Mouse (Mus musculus) brain, embryonic 14.5 days (tissue): ENCODE results near the gene Ppt2.

Source experiments
- CTCF ChIP-seq: fragments of 200-500 bp; IDR thresholded peaks from 2 replicates; pipeline ENCODE4 v1.5.1; 2012; ENCODE audit warnings: inconsistent platforms, mild to moderate bottlenecking, moderate library complexity, borderline replicate concordance; ENCODE audit not compliant: insufficient read depth, insufficient read length; ENCODE audit errors: extremely low read depth
- POLR2A ChIP-seq: fragments of 200-500 bp; IDR thresholded peaks from 2 replicates; pipeline ENCODE4 v1.6.1; 2012; ENCODE audit warnings: mild to moderate bottlenecking, inconsistent platforms, borderline replicate concordance; ENCODE audit not compliant: poor library complexity, insufficient read depth, insufficient read length, severe bottlenecking; ENCODE audit errors: extremely low read depth

DNA sequence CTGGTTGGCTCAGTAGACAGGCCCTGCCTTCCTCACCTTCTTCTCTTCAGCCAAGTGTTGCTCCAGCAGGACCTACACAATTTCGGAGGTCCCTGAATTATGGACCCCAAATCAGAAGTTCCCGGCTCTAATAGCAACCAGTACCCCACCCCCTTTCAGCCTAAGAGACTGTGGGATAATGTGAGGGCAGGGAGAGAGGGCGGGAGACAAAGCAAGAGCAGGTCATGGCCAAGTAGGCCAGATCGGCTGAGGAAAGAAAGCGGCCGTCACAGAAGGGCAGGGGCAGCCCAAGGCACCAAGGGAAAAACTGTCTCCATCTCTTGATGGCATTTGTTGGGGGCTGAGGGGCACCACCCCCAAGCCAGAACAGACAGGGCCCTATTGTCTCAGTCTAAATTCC is 12.4 kb downstream of the Ppt2 start, which contains the start of gene Egfl8:
- no peak for TF ChIP-seq CTCF
- TF ChIP-seq POLR2A = no peak
